Mouse (Mus musculus) ES-E14 (cell line): ENCODE measurements around the gene Arhgef19. TPM values are rescaled to one million over a fixed set of nuclear protein-coding genes. Genes with fewer than 3 reads are reported as not detected.

Experiments
- DNase-seq: peaks from one replicate; pipeline ENCODE4 v3.0.0-alpha.2; 2013; ENCODE audit warnings: low read depth, low spot score
- H3K27ac ChIP-seq: 2 replicates; pipeline ENCODE4 v1.5.1; 2012; ENCODE audit warnings: low read depth, mild to moderate bottlenecking, low read length, moderate library complexity, mixed read lengths; ENCODE audit not compliant: poor library complexity, insufficient read depth, severe bottlenecking
- H3K36me3 ChIP-seq: 2 replicates; pipeline ENCODE4 v1.6.1; 2012; ENCODE audit warnings: mild to moderate bottlenecking, low read length, moderate library complexity, mixed read lengths; ENCODE audit not compliant: control insufficient read depth, poor library complexity, insufficient read depth, severe bottlenecking
- H3K4me1 ChIP-seq, 2 experiments: fragments of 150-350 bp in 1 of 2; sonication (generic) in 1 of 2; 2 replicates each; pipeline ENCODE4 v1.6.1; 2012; ENCODE audit warnings: low read length in 2 of 2, mild to moderate bottlenecking in 1 of 2, mixed read lengths in 1 of 2; ENCODE audit not compliant: control insufficient read depth in 2 of 2, insufficient read depth in 2 of 2, poor library complexity in 1 of 2
- H3K4me3 ChIP-seq, 2 experiments: fragments of 150-350 bp in 1 of 2; sonication (generic) in 1 of 2; 2 replicates each; pipeline ENCODE4 v1.5.1; 2012; ENCODE audit warnings: low read length in 2 of 2, low read depth in 1 of 2, mild to moderate bottlenecking in 1 of 2, mixed read lengths in 1 of 2; ENCODE audit not compliant: insufficient read depth in 1 of 2, poor library complexity in 1 of 2, severe bottlenecking in 1 of 2
- H3K9ac ChIP-seq: 2 replicates; pipeline ENCODE4 v1.6.1; 2012; ENCODE audit warnings: low read depth, mild to moderate bottlenecking, low read length, mixed read lengths; ENCODE audit not compliant: poor library complexity, insufficient read depth, severe bottlenecking
- H3K9me3 ChIP-seq: fragments of 150-350 bp; sonication (generic); 2 replicates; pipeline ENCODE4 v1.6.1; 2012; ENCODE audit warnings: low read depth, mild to moderate bottlenecking, low read length; ENCODE audit not compliant: control insufficient read depth, insufficient read depth
- CHD2 ChIP-seq: IDR thresholded peaks from 2 replicates; pipeline ENCODE4 v1.6.1; 2014; ENCODE audit warnings: mild to moderate bottlenecking, low read depth, low read length, inconsistent platforms
- HCFC1 ChIP-seq: IDR thresholded peaks from 2 replicates; pipeline ENCODE4 v1.6.1; 2012; ENCODE audit warnings: low read length, inconsistent platforms, borderline replicate concordance; ENCODE audit not compliant: insufficient read depth
- MAFK ChIP-seq: IDR thresholded peaks from 2 replicates; pipeline ENCODE4 v1.6.1; 2014; ENCODE audit warnings: mild to moderate bottlenecking, low read depth, low read length, inconsistent platforms; ENCODE audit not compliant: insufficient read depth
- ZC3H11A ChIP-seq: IDR thresholded peaks from 2 replicates; pipeline ENCODE4 v1.6.1; 2012; ENCODE audit warnings: low read depth, mild to moderate bottlenecking, inconsistent platforms, low read length, borderline replicate concordance
- ZNF384 ChIP-seq: IDR thresholded peaks from 2 replicates; pipeline ENCODE4 v1.6.1; 2012; ENCODE audit warnings: low read depth, low read length, inconsistent platforms
- in situ Hi-C, 2 experiments: fragments of 600-800 bp; cut with MboI; formaldehyde crosslinking; loops; one replicate each; pipeline ENCODE4 v1.15.1; 2025; ENCODE audit warnings: low sequenced_read_pairs in 2 of 2, inconsistent platforms in 1 of 2; ENCODE audit not compliant: unreplicated experiment in 2 of 2
- total RNA-seq: library from RNA; depleted of rRNA; stranded (reverse); fragments of 300-350 nt; gene quantifications from 2 replicates; pipeline ENCODE4 v1.2.3, GENCODE M21; 2012

Arhgef19 gene
- total RNA-seq, 1 experiment = 1.7 TPM

DNA sequence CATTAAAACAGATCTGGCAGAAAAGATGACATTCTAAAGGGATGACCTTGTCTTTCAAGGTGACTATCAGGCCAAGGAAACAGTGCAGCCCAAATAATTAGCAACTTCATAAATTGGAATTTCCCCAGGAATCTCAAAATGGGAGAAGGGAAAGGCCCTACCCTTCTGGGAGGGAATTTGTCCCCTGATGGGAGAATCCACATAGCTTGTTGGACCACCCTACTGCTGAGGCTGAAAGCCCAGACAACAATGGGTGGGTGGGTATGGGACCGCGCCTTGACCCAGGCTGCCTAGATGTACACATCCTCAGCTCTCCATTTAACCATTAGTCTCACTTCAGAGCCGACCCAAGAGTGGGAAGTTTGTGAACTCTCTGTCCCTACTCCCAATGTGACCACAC is 45.2 kb downstream of the Arhgef19 start:
- no peak for TF ChIP-seq ZNF384
- TF ChIP-seq HCFC1 = no peak
- 0 out of 2 replicates have a peak, but pooled peaks have one; percentile 2 for TF ChIP-seq MAFK
- no peak for TF ChIP-seq ZC3H11A
- TF ChIP-seq CHD2 = no peak
- H3K4me3 ChIP-seq = peak overlapping the region; percentile 4 to 50; a peak in 3 of 4 replicates
- H3K4me1 ChIP-seq = peaks cover 9 to 29% of the 10 kb centered on the region in 2 experiments; a peak in 3 of 4 replicates
- no peaks in the 10 kb centered on the region for H3K9me3 ChIP-seq
- peak; percentile 73 for DNase-seq
- peak overlapping the region; percentile 84 for H3K9ac ChIP-seq
- H3K27ac ChIP-seq = peak overlapping the region; percentile 100
- in situ Hi-C loops = loop anchor here in 1 of 2 experiments (10.0 kb wide), 1 partner anchor 280 kb away; no protein-coding TSS in a partner anchor
- H3K36me3 ChIP-seq = no peaks in the 10 kb centered on the region

DNA sequence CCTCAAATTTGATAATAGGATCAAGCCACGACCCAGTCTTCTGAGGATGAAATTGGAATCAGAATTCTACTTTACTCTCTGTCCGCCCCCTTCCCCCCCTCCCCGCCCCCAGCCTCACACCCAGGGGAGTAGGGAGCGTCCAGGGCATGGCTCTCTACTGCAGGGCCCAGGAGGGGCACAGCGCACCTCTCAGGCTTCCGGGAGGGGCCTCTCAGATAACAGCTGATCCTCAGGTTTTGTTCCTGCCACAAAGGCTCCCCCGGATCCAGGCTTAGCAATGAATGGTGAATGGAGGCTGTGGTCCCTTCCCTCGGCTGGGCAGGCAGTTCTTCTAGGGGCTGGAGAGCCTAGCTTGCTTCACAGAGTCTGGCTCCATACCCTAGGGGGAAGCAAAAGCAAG is 45.8 kb downstream of the Arhgef19 start:
- no peak for TF ChIP-seq CHD2
- Histone ChIP-seq H3K36me3 (no peaks in the 10 kb centered on the region), H3K9me3 (no peaks in the 10 kb centered on the region), H3K9ac (peak overlapping the region; percentile 84), H3K4me1 (peaks cover 11 to 27% of the 10 kb centered on the region in 2 experiments; a peak in 3 of 4 replicates), H3K27ac (peak overlapping the region; percentile 100), H3K4me3 (peak overlapping the region; percentile 21 to 50)
- in situ Hi-C loops = loop anchor here in 1 of 2 experiments (10.0 kb wide), 1 partner anchor 280 kb away; no protein-coding TSS in a partner anchor
- DNase-seq = no peak

DNA sequence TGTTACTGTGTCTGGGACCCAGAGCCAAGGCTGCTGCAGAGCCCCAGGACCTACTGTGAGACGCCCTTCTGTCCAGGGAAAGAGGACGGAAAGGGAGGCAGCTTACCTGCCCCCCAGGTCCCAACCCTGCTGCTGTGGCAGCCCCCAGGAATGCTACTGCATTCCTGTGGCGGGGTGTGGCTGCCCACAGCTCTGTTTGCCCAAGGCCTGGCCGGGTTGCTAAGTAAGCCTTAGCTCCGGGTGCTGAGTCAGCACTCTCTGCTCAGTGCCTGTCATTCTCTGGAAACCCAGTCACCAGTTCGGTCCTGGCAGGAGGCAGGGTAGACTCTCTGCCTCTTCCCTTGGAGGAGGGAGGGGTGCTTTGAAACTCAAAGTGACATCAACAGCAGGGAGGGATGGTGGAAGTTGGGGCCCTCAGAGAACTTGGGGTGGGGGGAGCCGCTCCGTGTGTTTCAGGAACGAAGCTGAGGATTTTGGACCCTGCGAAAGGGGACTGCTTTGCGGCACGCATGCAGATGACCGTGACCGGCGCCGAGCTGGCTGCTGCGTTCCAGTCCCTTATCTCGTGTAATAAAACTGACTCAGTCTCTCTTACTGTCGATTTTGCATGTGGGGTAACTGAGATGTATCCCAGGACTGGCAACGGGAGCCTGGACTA is 47.7 kb downstream of the Arhgef19 start:
- in situ Hi-C loops = loop anchor here in 1 of 2 experiments (10.0 kb wide), 1 partner anchor 278 kb away; no protein-coding TSS in a partner anchor
- Histone ChIP-seq H3K27ac (peak overlapping the region; percentile 99), H3K4me1 (peaks cover 11 to 29% of the 10 kb centered on the region in 2 experiments; a peak in 3 of 4 replicates), H3K9me3 (no peaks in the 10 kb centered on the region), H3K36me3 (no peaks in the 10 kb centered on the region), H3K4me3 (peak overlapping the region; percentile 30 to 47; a peak in 3 of 4 replicates), H3K9ac (peak overlapping the region; percentile 80)
- DNase-seq = peak; percentile 83
- TF ChIP-seq ZC3H11A = no peak
- TF ChIP-seq MAFK = peak; percentile 100
- TF ChIP-seq ZNF384 = no peak
- TF ChIP-seq HCFC1 = no peak
- TF ChIP-seq CHD2 = no peak

DNA sequence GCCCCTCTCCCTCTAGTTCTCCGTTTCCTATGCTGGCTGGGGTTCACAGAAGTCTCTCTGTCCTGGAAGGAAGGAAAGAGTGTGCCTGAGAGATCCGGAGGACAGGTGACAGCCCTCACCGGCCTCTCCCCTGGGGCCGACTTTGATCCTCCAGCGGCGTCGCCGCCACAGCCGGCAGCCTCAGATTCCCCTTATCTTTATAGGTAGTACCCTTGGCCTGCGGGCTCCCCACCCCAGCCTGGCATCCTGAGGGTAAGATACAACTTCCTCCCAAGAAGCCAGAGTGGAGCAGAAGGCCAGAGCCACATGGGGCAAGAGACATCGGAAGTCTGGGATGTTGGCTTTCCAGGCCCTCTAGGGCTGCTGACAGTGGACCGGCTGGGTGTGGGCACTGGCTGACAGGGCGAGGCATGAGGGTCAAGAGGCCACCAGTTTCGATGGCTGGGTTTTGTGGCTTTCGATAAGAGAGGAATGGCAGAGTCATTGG is 48.3 kb downstream of the Arhgef19 start:
- H3K4me3 ChIP-seq = peak overlapping the region; percentile 3 to 47; a peak in 3 of 4 replicates
- H3K27ac ChIP-seq = peak overlapping the region; percentile 99
- peak overlapping the region; percentile 80 for H3K9ac ChIP-seq
- TF ChIP-seq CHD2 (no peak), HCFC1 (no peak), ZNF384 (no peak), ZC3H11A (no peak), MAFK (no peak)
- in situ Hi-C loops = loop anchor here in 1 of 2 experiments (10.0 kb wide), 1 partner anchor 277 kb away; no protein-coding TSS in a partner anchor
- no peaks in the 10 kb centered on the region for H3K9me3 ChIP-seq
- H3K4me1 ChIP-seq = peaks cover 11 to 30% of the 10 kb centered on the region in 2 experiments; a peak in 3 of 4 replicates
- H3K36me3 ChIP-seq = 0 out of 2 replicates have a peak, but pooled peaks cover 4% of the 10 kb centered on the region
- DNase-seq = no peak
